Mouse (Mus musculus) embryonic facial prominence, embryonic 13.5 days (tissue): Measurements from ENCODE around the gene Hamp2. TPM values are rescaled to one million over a fixed set of nuclear protein-coding genes. Genes with fewer than 3 reads are reported as not detected.

Experiments used
- ATAC-seq: fragments of 200-750 bp; cut with Nextera tagmentation; 2 replicates; pipeline ENCODE4 v1.8.0; 2017; ENCODE audit warnings: low read depth; ENCODE audit not compliant: insufficient number of reproducible peaks, insufficient read depth, low FRiP score, low TSS enrichment
- H3K27ac ChIP-seq: fragments of 300-500 bp; sonication (generic); 2 replicates; pipeline ENCODE4 v1.5.1; 2015; ENCODE audit warnings: moderate library complexity, mild to moderate bottlenecking, inconsistent platforms
- H3K27me3 ChIP-seq: fragments of 300-500 bp; sonication (generic); 2 replicates; pipeline ENCODE4 v1.6.1; 2015; ENCODE audit warnings: mild to moderate bottlenecking, inconsistent platforms
- H3K36me3 ChIP-seq: fragments of 300-500 bp; sonication (generic); 2 replicates; pipeline ENCODE4 v1.6.1; 2015; ENCODE audit warnings: mild to moderate bottlenecking, inconsistent platforms
- H3K4me1 ChIP-seq: fragments of 300-500 bp; sonication (generic); 2 replicates; pipeline ENCODE4 v1.6.1; 2015; ENCODE audit warnings: inconsistent platforms
- H3K4me2 ChIP-seq: fragments of 300-500 bp; sonication (generic); 2 replicates; pipeline ENCODE4 v1.6.1; 2015; ENCODE audit warnings: moderate library complexity, mild to moderate bottlenecking, inconsistent platforms
- H3K4me3 ChIP-seq: fragments of 300-500 bp; sonication (generic); 2 replicates; pipeline ENCODE4 v1.5.1; 2015; ENCODE audit warnings: mild to moderate bottlenecking, inconsistent platforms
- H3K9ac ChIP-seq: fragments of 300-500 bp; sonication (generic); 2 replicates; pipeline ENCODE4 v1.6.1; 2015; ENCODE audit warnings: mild to moderate bottlenecking, inconsistent platforms
- H3K9me3 ChIP-seq: fragments of 300-500 bp; sonication (generic); 2 replicates; pipeline ENCODE4 v1.6.1; 2016; ENCODE audit warnings: inconsistent platforms
- WGBS: fragments of 180-500 bp; shearing (Covaris S2); methylation state at CpG from one replicate; pipeline ENCODE4 v1.1.7; 2015; ENCODE audit warnings: mixed read lengths; 5-methylcytosine and 5-hydroxymethylcytosine counted together
- polyA plus RNA-seq: library from polyadenylated mRNA; unstranded; fragments of >200 nt; fragmentation: Nextera tagmentation; extraction: Ambion mirVana; gene quantifications from 2 replicates; pipeline ENCODE4 v1.2.1, GENCODE M21; 2015

Gene Hamp2
- polyA plus RNA-seq, 1 experiment from 2014 or later = 1.4 TPM

- WGBS = 40% methylated on average over 4 of the region's 4 CpGs
- H3K4me1 ChIP-seq = no peaks in the 10 kb centered on the region
- no peaks in the 10 kb centered on the region for H3K36me3 ChIP-seq
- no peak overlapping the region for H3K27ac ChIP-seq
- H3K27me3 ChIP-seq = no peaks in the 10 kb centered on the region
- no peaks in the 10 kb centered on the region for H3K9me3 ChIP-seq
- H3K4me3 ChIP-seq = no peak overlapping the region
- no peak overlapping the region for H3K4me2 ChIP-seq
- no peak for ATAC-seq
- H3K9ac ChIP-seq = no peak overlapping the region
Measured at GRCm38 (mm10) chr7:30917219-30917618, 7.3 kb downstream of the Hamp2 start.

DNA sequence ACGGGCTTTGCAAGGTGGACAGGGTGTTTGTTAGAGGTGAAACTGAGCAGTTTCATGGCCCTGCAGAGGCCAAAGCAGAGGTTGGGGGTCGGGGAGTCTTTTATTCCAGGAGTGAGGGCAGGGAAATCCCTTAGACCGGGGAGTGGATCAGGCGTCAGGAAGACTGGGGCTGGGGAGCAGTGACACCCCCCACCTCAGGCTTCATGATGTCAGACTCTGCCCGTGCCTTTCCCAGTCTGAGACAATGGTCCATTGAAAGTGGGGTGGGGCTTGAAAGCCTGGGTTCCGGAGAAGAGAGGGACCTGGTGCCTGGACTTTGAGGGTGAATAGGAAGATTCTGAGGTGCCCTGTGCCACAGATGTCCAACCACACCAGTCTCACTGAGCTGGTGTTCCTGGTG is 7.8 kb downstream of the Hamp2 start:
- H3K27me3 ChIP-seq = no peaks in the 10 kb centered on the region
- no peak overlapping the region for H3K27ac ChIP-seq
- H3K9me3 ChIP-seq = no peaks in the 10 kb centered on the region

DNA sequence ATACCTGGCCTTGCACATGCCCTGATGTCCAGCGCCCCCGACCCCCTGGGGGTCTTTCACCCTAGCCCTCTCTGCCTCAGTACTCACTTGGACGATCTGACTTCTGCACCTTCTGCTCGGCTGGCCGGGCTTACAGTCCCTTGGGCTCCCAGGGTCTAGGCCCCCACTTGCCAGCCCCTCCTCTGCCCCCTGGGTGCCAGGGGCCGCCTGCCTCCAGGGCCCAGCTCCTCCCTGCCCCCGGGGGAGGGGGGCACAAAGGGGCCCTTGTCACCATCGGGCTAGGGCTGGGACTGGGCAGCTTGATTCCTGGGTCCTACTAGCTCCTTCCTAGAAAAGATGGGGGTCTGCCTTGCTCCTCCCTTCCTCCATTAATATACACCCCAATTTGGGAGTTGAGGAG is 9.7 kb downstream of the Hamp2 start, which contains the start of gene Mag:
Mag (minus strand) TSS at position 142 of the 400 bp plus-strand sequence.
- Histone ChIP-seq H3K4me2 (no peak within 1 kb of the TSS), H3K4me1 (no peaks in the 10 kb centered on the region), H3K9ac (no peak within 1 kb of the TSS), H3K27me3 (no peaks in the 10 kb centered on the region), H3K9me3 (no peaks in the 10 kb centered on the region), H3K36me3 (no peaks in the 10 kb centered on the region), H3K27ac (no peak within 1 kb of the TSS), H3K4me3 (no peak within 1 kb of the TSS)
- no peak for ATAC-seq
- 65% methylated on average over 8 of the region's 8 CpGs for WGBS

More for the DNA sequence above, 7.8 kb downstream of the Hamp2 start:
- 13% methylated on average over 6 of the region's 6 CpGs for WGBS
- Histone ChIP-seq H3K4me3 (no peak overlapping the region), H3K4me2 (no peak overlapping the region), H3K36me3 (no peaks in the 10 kb centered on the region), H3K4me1 (no peaks in the 10 kb centered on the region), H3K9ac (no peak overlapping the region)
- ATAC-seq = no peak

DNA sequence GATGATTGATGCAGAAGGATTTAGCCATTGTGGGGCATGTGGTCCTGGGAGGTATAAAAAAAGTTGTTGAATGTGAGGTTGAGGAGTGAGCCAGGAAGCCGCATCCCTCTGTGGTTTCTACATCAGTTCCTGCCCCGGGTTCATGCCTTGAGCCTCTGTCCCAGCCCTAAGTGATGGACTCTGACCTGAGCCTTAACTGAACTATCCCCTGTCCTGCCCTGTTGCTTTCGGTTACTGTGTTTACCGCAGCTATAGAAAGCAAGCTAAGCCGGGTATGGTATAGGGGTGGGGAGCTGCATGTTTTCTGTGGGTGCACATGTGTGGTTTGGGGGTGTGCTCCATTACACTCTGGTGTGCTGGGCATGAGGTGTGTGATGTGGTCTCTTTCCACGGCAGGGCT is 14.7 kb downstream of the Hamp2 start:
- WGBS = 70% methylated on average over 6 of the region's 6 CpGs
- no peak overlapping the region for H3K4me2 ChIP-seq
- no peaks in the 10 kb centered on the region for H3K9me3 ChIP-seq
- H3K27ac ChIP-seq = no peak overlapping the region
- H3K9ac ChIP-seq = no peak overlapping the region
- no peak overlapping the region for H3K4me3 ChIP-seq
- ATAC-seq = no peak
- H3K27me3 ChIP-seq = no peaks in the 10 kb centered on the region; the same call in 1 of the 2 replicates
- no peaks in the 10 kb centered on the region for H3K36me3 ChIP-seq
- H3K4me1 ChIP-seq = peaks cover 12% of the 10 kb centered on the region

DNA sequence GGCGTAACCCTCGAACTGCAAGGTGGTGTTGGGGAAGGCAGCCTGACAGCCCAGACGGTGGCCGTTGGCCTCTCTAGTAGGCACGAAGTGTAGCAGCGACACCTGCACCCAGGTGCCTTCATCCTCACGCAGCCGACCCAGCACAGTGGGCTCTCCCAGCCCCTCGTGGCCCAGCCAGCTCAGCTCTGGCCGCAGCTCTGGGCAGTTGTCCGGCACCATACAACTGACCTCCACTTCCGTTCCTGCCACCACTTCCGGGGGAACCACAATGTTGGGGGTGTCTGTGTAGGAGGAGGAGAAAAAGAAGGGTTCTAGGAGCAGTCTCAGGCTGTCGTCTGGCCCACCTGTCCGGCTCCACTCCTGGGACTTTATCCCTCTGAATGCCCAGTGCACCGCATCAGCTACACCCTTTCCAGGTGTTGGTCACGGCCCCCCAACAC is 15.5 kb downstream of the Hamp2 start:
- no peak overlapping the region for H3K27ac ChIP-seq
- H3K9me3 ChIP-seq = no peaks in the 10 kb centered on the region
- no peak overlapping the region for H3K9ac ChIP-seq
- H3K27me3 ChIP-seq = no peaks in the 10 kb centered on the region; the same call in 1 of the 2 replicates
- no peaks in the 10 kb centered on the region for H3K36me3 ChIP-seq
- H3K4me1 ChIP-seq = peaks cover 12% of the 10 kb centered on the region
- H3K4me3 ChIP-seq = peak overlapping the region; percentile 34
- 24% methylated on average over 16 of the region's 17 CpGs for WGBS
- peak overlapping the region; percentile 66 for H3K4me2 ChIP-seq
- no peak for ATAC-seq

GRCm38 (mm10) chr7:30908277-30908991 is 16.0 kb downstream of the Hamp2 start:
- ATAC-seq = no peak
- WGBS = 2% methylated on average over 26 of the region's 26 CpGs
- H3K4me1 ChIP-seq = peaks cover 12% of the 10 kb centered on the region
- H3K9me3 ChIP-seq = no peaks in the 10 kb centered on the region
- H3K4me3 ChIP-seq = peak overlapping the region; percentile 34
- H3K27me3 ChIP-seq = no peaks in the 10 kb centered on the region; the same call in 1 of the 2 replicates
- H3K36me3 ChIP-seq = no peaks in the 10 kb centered on the region
- peak overlapping the region; percentile 66 for H3K4me2 ChIP-seq
- no peak overlapping the region for H3K27ac ChIP-seq
- H3K9ac ChIP-seq = peak overlapping the region; percentile 49; the same call in 1 of the 2 replicates

DNA sequence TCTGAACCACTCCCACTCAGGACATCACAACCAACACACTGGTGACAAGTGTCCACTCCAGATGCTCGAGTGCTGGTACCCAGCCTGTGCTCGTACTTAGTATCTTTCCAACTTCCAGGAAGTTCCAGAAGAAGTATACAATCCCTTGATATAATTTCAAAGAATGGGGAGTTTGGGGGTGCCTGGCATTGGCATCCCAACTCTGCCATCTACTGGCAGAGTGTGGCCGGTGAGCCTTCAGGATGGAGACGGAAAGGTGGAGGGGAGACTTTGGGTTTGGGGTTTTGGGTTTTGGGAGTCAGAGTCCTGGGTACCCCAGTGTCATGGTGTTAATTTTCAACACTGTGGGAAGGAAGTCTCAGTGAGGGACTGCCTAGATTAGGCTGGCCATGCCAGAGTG is 20.4 kb downstream of the Hamp2 start:
- no peak overlapping the region for H3K4me2 ChIP-seq
- H3K9ac ChIP-seq = no peak overlapping the region
- H3K36me3 ChIP-seq = no peaks in the 10 kb centered on the region
- H3K27ac ChIP-seq = no peak overlapping the region
- 54% methylated on average over 4 of the region's 4 CpGs for WGBS
- H3K9me3 ChIP-seq = no peaks in the 10 kb centered on the region
- no peak for ATAC-seq
- H3K4me3 ChIP-seq = no peak overlapping the region
- H3K4me1 ChIP-seq = peaks cover 12% of the 10 kb centered on the region
- no peaks in the 10 kb centered on the region; the same call in 1 of the 2 replicates for H3K27me3 ChIP-seq

- H3K27me3 ChIP-seq = no peaks in the 10 kb centered on the region
- no peak overlapping the region for H3K4me3 ChIP-seq
- H3K9ac ChIP-seq = no peak overlapping the region
- 90% methylated on average over 3 of the region's 3 CpGs for WGBS
- no peak overlapping the region for H3K27ac ChIP-seq
- no peaks in the 10 kb centered on the region for H3K36me3 ChIP-seq
- ATAC-seq = no peak
- H3K4me1 ChIP-seq = no peaks in the 10 kb centered on the region
- H3K9me3 ChIP-seq = no peaks in the 10 kb centered on the region
- H3K4me2 ChIP-seq = no peak overlapping the region
Measured at GRCm38 (mm10) chr7:30895217-30895616, 29.3 kb downstream of the Hamp2 start.

- Histone ChIP-seq H3K4me3 (no peak overlapping the region), H3K27me3 (no peaks in the 10 kb centered on the region), H3K4me2 (no peak overlapping the region), H3K4me1 (no peaks in the 10 kb centered on the region), H3K9me3 (no peaks in the 10 kb centered on the region), H3K27ac (no peak overlapping the region), H3K9ac (no peak overlapping the region), H3K36me3 (no peaks in the 10 kb centered on the region)
- WGBS = 38% methylated on average over 3 of the region's 3 CpGs
- ATAC-seq = no peak
Measured at GRCm38 (mm10) chr7:30892515-30892914, 32.0 kb downstream of the Hamp2 start.

DNA sequence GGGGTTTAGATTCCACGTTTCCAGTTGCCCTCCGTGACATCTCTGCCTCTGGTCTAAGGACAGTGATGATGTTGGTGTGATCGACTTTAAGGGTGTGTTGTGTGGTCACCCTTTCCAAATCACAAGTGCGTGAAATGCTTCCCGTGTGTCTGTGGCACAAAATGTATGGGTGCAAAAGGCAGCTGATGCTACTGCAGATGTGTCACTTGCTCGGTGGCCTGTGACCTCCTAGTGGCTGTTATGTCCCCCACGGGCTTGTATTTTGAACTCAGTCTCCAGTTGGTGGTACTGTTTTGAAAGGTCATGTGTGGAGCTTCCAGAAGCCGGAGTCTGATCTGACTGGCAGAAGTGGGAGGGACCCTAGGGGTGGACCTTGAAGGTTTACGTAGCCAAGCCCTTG is 32.7 kb downstream of the Hamp2 start:
- WGBS = 84% methylated on average over 9 of the region's 9 CpGs

DNA sequence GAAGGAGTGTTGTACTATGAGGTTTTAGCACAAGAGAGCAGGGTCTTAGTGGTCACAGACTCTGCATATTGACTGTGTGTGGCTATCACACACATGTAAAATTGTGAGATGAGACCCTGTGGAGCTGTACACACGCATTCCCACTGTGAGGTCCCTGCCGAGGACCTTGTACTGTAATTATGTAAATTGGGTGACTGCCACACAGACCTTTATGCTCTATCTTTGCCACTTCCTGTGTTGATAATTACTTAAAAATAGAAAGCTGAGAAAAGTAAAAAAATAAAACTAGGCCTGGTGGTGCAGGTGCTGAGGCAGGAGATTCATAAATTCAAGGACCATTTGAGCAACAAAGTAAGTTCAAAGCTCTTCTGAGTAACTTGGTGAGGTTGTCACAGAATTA is 33.8 kb downstream of the Hamp2 start:
- no peak for ATAC-seq
- no peak overlapping the region for H3K27ac ChIP-seq
- no peak overlapping the region for H3K4me2 ChIP-seq
- WGBS = 62% methylated on average over 2 of the region's 2 CpGs
- H3K9me3 ChIP-seq = no peaks in the 10 kb centered on the region
- no peak overlapping the region for H3K4me3 ChIP-seq
- no peaks in the 10 kb centered on the region for H3K4me1 ChIP-seq
- H3K9ac ChIP-seq = no peak overlapping the region
- no peaks in the 10 kb centered on the region for H3K36me3 ChIP-seq
- H3K27me3 ChIP-seq = no peaks in the 10 kb centered on the region

More for the DNA sequence above, 32.7 kb downstream of the Hamp2 start:
- Histone ChIP-seq H3K4me2 (no peak overlapping the region), H3K9ac (no peak overlapping the region), H3K4me3 (no peak overlapping the region), H3K27me3 (no peaks in the 10 kb centered on the region), H3K9me3 (no peaks in the 10 kb centered on the region), H3K27ac (no peak overlapping the region), H3K4me1 (no peaks in the 10 kb centered on the region), H3K36me3 (no peaks in the 10 kb centered on the region)
- ATAC-seq = no peak

GRCm38 (mm10) chr7:30888786-30889185 is 35.7 kb downstream of the Hamp2 start:
- H3K27ac ChIP-seq = no peak overlapping the region
- H3K9me3 ChIP-seq = no peaks in the 10 kb centered on the region
- H3K36me3 ChIP-seq = no peaks in the 10 kb centered on the region
- H3K4me1 ChIP-seq = no peaks in the 10 kb centered on the region
- H3K27me3 ChIP-seq = no peaks in the 10 kb centered on the region
- no peak for ATAC-seq
- no peak overlapping the region for H3K4me2 ChIP-seq
- WGBS = 79% methylated on average over 7 of the region's 7 CpGs
- no peak overlapping the region for H3K9ac ChIP-seq
- H3K4me3 ChIP-seq = no peak overlapping the region
